Mouse (Mus musculus) erythroblast, adult 5-6 weeks (primary cell): ENCODE data around the gene Olfr992. TPM values are rescaled to one million over a fixed set of nuclear protein-coding genes. Genes with fewer than 3 reads are reported as not detected.
"Not testable (repeated sequence)": the region's sequence is repeated elsewhere in the genome, so short reads cannot be mapped to it uniquely, and the experiment has no call there.

Experiments
- ATAC-seq: replicated peaks from 2 replicates; pipeline ENCODE4 v1.8.0; 2016; ENCODE audit warnings: moderate number of reproducible peaks, mild to moderate bottlenecking, moderate TSS enrichment, inconsistent platforms; ENCODE audit not compliant: poor library complexity, low FRiP score, severe bottlenecking
- total RNA-seq, 2 experiments: library from RNA; stranded (forward) in 1 of 2; stranded (reverse) in 1 of 2; fragments of 150-400 nt in 1 of 2; fragments of 200-764, 138-1000 nt in 1 of 2; gene quantifications; 2 replicates each; pipeline versions ENCODE4 v1.2.3 to v1.2.4; 2015 to 2017; ENCODE audit warnings: low replicate concordance in 2 of 2

The Olfr992 gene
- not detected in 2 replicates for total RNA-seq (2015; ENCODE audit: low replicate concordance)
- total RNA-seq (2017; ENCODE audit: low replicate concordance), result not detected in 2 replicates

DNA sequence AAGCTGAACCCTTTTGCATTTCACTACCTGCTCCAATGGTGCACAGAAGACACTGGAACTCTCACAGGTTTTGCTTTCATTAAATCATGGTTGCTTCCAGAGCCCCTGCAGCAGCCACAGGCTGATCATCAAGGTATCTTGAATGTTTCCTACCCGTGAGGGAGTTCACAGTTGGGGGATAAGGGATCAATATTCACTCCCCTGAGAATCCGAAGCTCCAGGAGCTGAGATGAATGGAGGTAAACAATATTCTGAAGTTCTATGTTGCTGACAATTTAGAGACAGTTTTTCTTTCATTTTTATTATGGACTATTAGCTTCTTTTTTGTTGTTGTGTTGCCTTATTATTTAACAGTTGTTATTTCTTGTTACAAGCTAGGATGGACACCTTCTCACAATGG, at the start of gene Olfr992:
Gene Olfr992, minus strand, starts transcription at position 101 of the 400 bp plus-strand sequence.
- no peak for ATAC-seq

GRCm38 (mm10) chr2:85443539-85443938, 34.3 kb upstream of the Olfr992 start, which contains the start of gene Olfr995:
Gene Olfr995, minus strand, starts transcription at chr2:85443639.
- ATAC-seq, result no peak

GRCm38 (mm10) chr2:85442546-85442945, 33.3 kb upstream of the Olfr992 start:
- no peak for ATAC-seq

DNA sequence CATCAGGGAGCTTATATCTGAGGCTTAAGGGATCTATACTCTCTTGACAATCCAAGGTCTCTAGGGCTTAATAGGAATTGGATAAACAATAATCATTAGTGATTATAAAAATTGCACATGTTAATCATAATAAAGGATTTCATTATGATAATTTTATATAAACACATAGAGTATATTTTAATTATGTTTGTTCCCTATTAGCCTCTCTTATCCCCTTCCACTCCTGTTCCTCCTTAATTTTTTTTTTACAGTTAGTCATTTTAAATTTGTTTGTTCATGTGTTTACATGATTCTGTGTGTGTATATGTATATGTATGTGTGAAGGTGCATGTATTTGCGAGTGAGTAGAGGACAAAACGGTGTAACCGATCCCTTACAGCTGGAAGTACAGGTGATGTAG, 27.1 kb upstream of the Olfr992 start, which contains the start of gene Olfr994:
Gene Olfr994, minus strand, starts transcription at position 101 of the 400 bp plus-strand sequence.
- no peak for ATAC-seq

GRCm38 (mm10) chr2:85425893-85426292, 16.6 kb upstream of the Olfr992 start:
- ATAC-seq, result no peak

GRCm38 (mm10) chr2:85414777-85415176, 5.5 kb upstream of the Olfr992 start, which contains the start of gene Olfr993:
Gene Olfr993, minus strand, starts transcription at chr2:85414877.
- no peak for ATAC-seq

DNA sequence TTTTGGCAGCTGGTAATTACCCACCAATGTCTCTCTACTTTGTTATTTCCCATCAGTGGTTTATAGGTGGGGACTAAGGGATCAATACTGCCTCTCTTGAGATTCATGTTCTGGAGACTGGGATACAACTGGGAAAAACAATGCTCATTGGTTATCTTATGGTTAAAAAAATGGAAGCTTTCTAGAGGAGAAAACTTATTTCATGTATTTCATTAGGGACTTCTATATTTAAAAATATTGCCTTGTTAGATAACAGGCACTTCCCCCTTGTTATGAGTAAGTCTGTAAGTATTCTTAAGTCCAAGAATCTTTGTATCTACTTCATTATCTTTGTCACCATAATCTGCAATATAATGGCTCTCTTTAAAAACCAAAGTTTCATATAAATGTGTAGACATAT, 46.1 kb downstream of the Olfr992 start, which contains the start of gene Olfr988:
Gene Olfr988, minus strand, starts transcription at position 101 of the 400 bp plus-strand sequence.
- ATAC-seq, result not testable (repeated sequence)

Other genes with a start within 250 kb of the Olfr992 start
- gene Lrrc55, start 212.3 kb downstream of the Olfr992 start, total RNA-seq (2015; ENCODE audit: low replicate concordance), result not detected in 2 replicates
- gene Lrrc55, start 212.3 kb downstream of the Olfr992 start, total RNA-seq (2017; ENCODE audit: low replicate concordance), result 0.28 TPM in 1 of 2 replicates, not detected in the other
- gene Olfr987, start 70.2 kb downstream of the Olfr992 start, total RNA-seq (2015; ENCODE audit: low replicate concordance), result not detected in 2 replicates
- not detected in 2 replicates for gene Olfr987, start 70.2 kb downstream of the Olfr992 start, total RNA-seq (2017; ENCODE audit: low replicate concordance)
- gene Olfr988, start 46.2 kb downstream of the Olfr992 start, total RNA-seq (2015; ENCODE audit: low replicate concordance), result not detected in 2 replicates
- gene Olfr988, start 46.2 kb downstream of the Olfr992 start, total RNA-seq (2017; ENCODE audit: low replicate concordance), result not detected in 2 replicates
- gene Olfr993, start 5.4 kb upstream of the Olfr992 start, total RNA-seq (2015; ENCODE audit: low replicate concordance), result not detected in 2 replicates
- gene Olfr993, start 5.4 kb upstream of the Olfr992 start, total RNA-seq (2017; ENCODE audit: low replicate concordance), result not detected in 2 replicates
- gene Olfr994, start 27.0 kb upstream of the Olfr992 start, total RNA-seq (2015; ENCODE audit: low replicate concordance), result not detected in 2 replicates
- not detected in 2 replicates for gene Olfr994, start 27.0 kb upstream of the Olfr992 start, total RNA-seq (2017; ENCODE audit: low replicate concordance)
- not detected in 2 replicates for gene Olfr995, start 34.2 kb upstream of the Olfr992 start, total RNA-seq (2015; ENCODE audit: low replicate concordance)
- gene Olfr995, start 34.2 kb upstream of the Olfr992 start, total RNA-seq (2017; ENCODE audit: low replicate concordance), result 2.5 TPM in 1 of 2 replicates, not detected in the other
- gene 4833423E24Rik, start 109.6 kb upstream of the Olfr992 start, total RNA-seq (2015; ENCODE audit: low replicate concordance), result not detected in 2 replicates
- not detected in 2 replicates for gene 4833423E24Rik, start 109.6 kb upstream of the Olfr992 start, total RNA-seq (2017; ENCODE audit: low replicate concordance)
- not detected in 2 replicates for gene Olfr996, start 169.7 kb upstream of the Olfr992 start, total RNA-seq (2015; ENCODE audit: low replicate concordance)
- not detected in 2 replicates for gene Olfr996, start 169.7 kb upstream of the Olfr992 start, total RNA-seq (2017; ENCODE audit: low replicate concordance)
- not detected in 2 replicates for gene Olfr998, start 179.5 kb upstream of the Olfr992 start, total RNA-seq (2015; ENCODE audit: low replicate concordance)
- not detected in 2 replicates for gene Olfr998, start 179.5 kb upstream of the Olfr992 start, total RNA-seq (2017; ENCODE audit: low replicate concordance)
- gene Olfr1000, start 202.4 kb upstream of the Olfr992 start, total RNA-seq (2015; ENCODE audit: low replicate concordance), result not detected in 2 replicates
- gene Olfr1000, start 202.4 kb upstream of the Olfr992 start, total RNA-seq (2017; ENCODE audit: low replicate concordance), result not detected in 2 replicates
- not detected in 2 replicates for gene Olfr1002, start 241.2 kb upstream of the Olfr992 start, total RNA-seq (2015; ENCODE audit: low replicate concordance)
- gene Olfr1002, start 241.2 kb upstream of the Olfr992 start, total RNA-seq (2017; ENCODE audit: low replicate concordance), result not detected in 2 replicates